8 mouse cellular contexts compared by ENCODE assay signal in the genomic region with DNA sequence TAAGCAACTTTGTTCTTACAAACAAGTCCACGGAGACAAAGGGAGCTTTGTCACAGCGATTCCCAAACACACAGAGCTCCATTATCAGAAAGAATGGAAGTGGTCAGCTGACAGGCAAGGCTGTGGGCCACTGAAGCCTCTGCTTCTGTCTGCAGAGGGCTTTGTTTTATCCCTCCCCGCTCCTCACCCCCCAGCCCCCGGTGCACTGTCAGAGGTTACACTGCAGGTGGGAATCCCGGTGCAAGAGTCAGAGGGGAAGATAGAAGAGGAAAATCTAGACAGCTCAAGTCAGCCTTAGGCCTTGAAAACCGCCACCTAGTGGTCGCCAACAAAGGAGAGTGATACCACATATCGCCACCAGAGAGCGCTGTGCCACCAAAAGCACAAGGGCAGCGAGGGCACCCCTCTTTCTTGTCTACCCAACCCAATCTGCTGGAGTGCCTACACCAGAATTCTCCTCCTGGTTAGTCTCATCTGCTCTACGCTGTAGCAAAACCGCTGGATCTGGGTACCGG. TPM values are rescaled to one million over a fixed set of nuclear protein-coding genes. Genes with fewer than 3 reads are reported as not detected.
A peak's percentile ranks its signal among the peaks of the same experiment; 100 is the strongest.
DNase-seq lines count a peak whose midpoint lies in the region; ATAC-seq and TF ChIP-seq lines count a peak whose summit lies in the region.

No protein-coding gene starts in this region.

- peak; percentile 70 for DNase-seq in 3134 (ENCODE audit: extremely low read depth, insufficient read length, low spot score)
- DNase-seq in adrenal gland, adult 8-10 months, result peak; percentile 70
- peak; percentile 94 for DNase-seq in embryo, embryonic 9.5 days (ENCODE audit: extremely low spot score)
- peak; percentile 77 for DNase-seq in gastrocnemius, postnatal 4 days (ENCODE audit: low spot score in 2 of 2)
- peak; percentile 85 for DNase-seq in kidney, adult 2 months
- peak; percentile 73 to 88 for DNase-seq in spleen, adult 18-20 months

- TF ChIP-seq POLR2A in kidney, adult 2 months (IDR thresholded peaks at IDR 0.05; ENCODE audit: low read depth, low read length), result no peak

- peak; percentile 55; the same call in 1 of the 2 replicates for ATAC-seq in limb, embryonic 12.5 days (ENCODE audit: insufficient number of reproducible peaks, insufficient read depth, low FRiP score, low TSS enrichment, low read depth)
- ATAC-seq in midbrain, embryonic 16.5 days, result peak; percentile 36; the same call in 1 of the 2 replicates

- H3K9ac ChIP-seq in limb, embryonic 12.5 days (replicated peaks), result no peak overlapping the region
- H3K9ac ChIP-seq in midbrain, embryonic 16.5 days (ENCODE audit: low read depth, low read length), result no peak overlapping the region

- H3K9me3 ChIP-seq in limb, embryonic 12.5 days, result no peaks in the 10 kb centered on the region
- no peaks in the 10 kb centered on the region for H3K9me3 ChIP-seq in midbrain, embryonic 16.5 days (replicated peaks; ENCODE audit: control insufficient read depth, low read length, poor library complexity, severe bottlenecking)

- H3K4me2 ChIP-seq in limb, embryonic 12.5 days, result no peak overlapping the region
- H3K4me2 ChIP-seq in midbrain, embryonic 16.5 days (ENCODE audit: low read length), result no peak overlapping the region

- no peak overlapping the region for H3K4me3 ChIP-seq in kidney, adult 2 months (ENCODE audit: insufficient read depth, low read depth, low read length)
- H3K4me3 ChIP-seq in limb, embryonic 12.5 days (replicated peaks), result no peak overlapping the region
- no peak overlapping the region for H3K4me3 ChIP-seq in midbrain, embryonic 16.5 days (ENCODE audit: low read depth, low read length)

- 14% methylated on average over 13 of the region's 13 CpGs for WGBS in kidney, adult 2 months
- WGBS in limb, embryonic 12.5 days, result 16% methylated on average over 13 of the region's 13 CpGs
- WGBS in midbrain, embryonic 16.5 days, result 8% methylated on average over 13 of the region's 13 CpGs

- H3K4me1 ChIP-seq in kidney, adult 2 months (ENCODE audit: control insufficient read depth, insufficient read depth, low read length), result no peaks in the 10 kb centered on the region
- peaks cover 6% of the 10 kb centered on the region for H3K4me1 ChIP-seq in limb, embryonic 12.5 days (replicated peaks)
- H3K4me1 ChIP-seq in midbrain, embryonic 16.5 days (ENCODE audit: control insufficient read depth, insufficient read depth, low read length), result 0 out of 2 replicates have a peak, but pooled peaks cover 2% of the 10 kb centered on the region

- TF ChIP-seq CTCF in kidney, adult 2 months (conservative IDR thresholded peaks at IDR 0.05; ENCODE audit: insufficient read depth, insufficient read length, low read depth, low read length), result peak; percentile 100

- H3K36me3 ChIP-seq in kidney, adult 2 months (ENCODE audit: control insufficient read depth, insufficient read depth, low read length), result no peaks in the 10 kb centered on the region
- H3K36me3 ChIP-seq in limb, embryonic 12.5 days, result no peaks in the 10 kb centered on the region
- no peaks in the 10 kb centered on the region for H3K36me3 ChIP-seq in midbrain, embryonic 16.5 days (ENCODE audit: control insufficient read depth, insufficient read depth, low read length)

- no peaks in the 10 kb centered on the region for H3K27me3 ChIP-seq in kidney, adult 2 months (replicated peaks; ENCODE audit: control insufficient read depth, insufficient read depth, low read length)
- no peaks in the 10 kb centered on the region for H3K27me3 ChIP-seq in limb, embryonic 12.5 days
- no peaks in the 10 kb centered on the region for H3K27me3 ChIP-seq in midbrain, embryonic 16.5 days (ENCODE audit: control insufficient read depth, insufficient read depth, low read depth, low read length)

- H3K27ac ChIP-seq in kidney, adult 2 months (ENCODE audit: insufficient read depth, low read depth, low read length), result no peak overlapping the region
- H3K27ac ChIP-seq in limb, embryonic 12.5 days, result no peak overlapping the region
- H3K27ac ChIP-seq in midbrain, embryonic 16.5 days (ENCODE audit: low read length), result no peak overlapping the region

RNA-seq across cellular contexts. Expression of a gene that starts 35.4 kb away (rescaled TPM):
- total RNA-seq in adrenal gland, adult 8-10 months (2022), result 10 to 100 TPM in 2 of 4 experiments, 1 to 10 TPM in 2; 9.5 to 15.5 (median 10.5) TPM
- total RNA-seq in gastrocnemius, postnatal 4 days (2021), result under 1 TPM; 0.15 to 0.26 TPM
- polyA plus RNA-seq in kidney, adult 2 months (2012; rRNA removed), result 0.45 and 1.0 TPM in 2 replicates
- polyA plus RNA-seq in limb, embryonic 12.5 days (2016; fragmentation: Nextera tagmentation; extraction: Ambion mirVana), result 0.19 and 0.23 TPM in 2 replicates
- 96.8 and 100 TPM in 2 replicates for polyA plus RNA-seq in midbrain, embryonic 16.5 days (2015; fragmentation: Nextera tagmentation; extraction: Ambion mirVana)

RNA-seq across cellular contexts. Expression of a gene that starts 36.7 kb away (rescaled TPM):
- 10 to 100 TPM; 34.6 to 65.5 (median 48.9) TPM for total RNA-seq in adrenal gland, adult 8-10 months (2022)
- total RNA-seq in gastrocnemius, postnatal 4 days (2021), result 10 to 100 TPM; 21.2 to 24.0 TPM
- 8.9 and 9.6 TPM in 2 replicates for polyA plus RNA-seq in kidney, adult 2 months (2012; rRNA removed)
- 2.0 and 2.2 TPM in 2 replicates for polyA plus RNA-seq in limb, embryonic 12.5 days (2016; fragmentation: Nextera tagmentation; extraction: Ambion mirVana)
- 0.53 and 0.67 TPM in 2 replicates for polyA plus RNA-seq in midbrain, embryonic 16.5 days (2015; fragmentation: Nextera tagmentation; extraction: Ambion mirVana)

Comparison
In these comparisons a context has a peak if more than half of its experiments do, and no peak if none do; other contexts are left out.
1. RNA of a gene that starts 35.4 kb away (polyA plus RNA-seq): 96.8 to 100 TPM in midbrain, embryonic 16.5 days; 0.45 to 1.0 TPM in kidney, adult 2 months and 0.19 to 0.23 TPM in limb, embryonic 12.5 days; every median in the first group is over 10 times any median in the second.
2. Peak in every context shown above with its lines, with median percentiles within 50 percentile points of each other: DNase-seq.